Mouse (Mus musculus): Measurements from ENCODE around the gene Hps6. TPM values are rescaled to one million over a fixed set of nuclear protein-coding genes. Genes with fewer than 3 reads are reported as not detected.

The Hps6 gene
- total RNA-seq, 2 experiments from 2014 or later: 9.8 to 15.1 TPM

DNA sequence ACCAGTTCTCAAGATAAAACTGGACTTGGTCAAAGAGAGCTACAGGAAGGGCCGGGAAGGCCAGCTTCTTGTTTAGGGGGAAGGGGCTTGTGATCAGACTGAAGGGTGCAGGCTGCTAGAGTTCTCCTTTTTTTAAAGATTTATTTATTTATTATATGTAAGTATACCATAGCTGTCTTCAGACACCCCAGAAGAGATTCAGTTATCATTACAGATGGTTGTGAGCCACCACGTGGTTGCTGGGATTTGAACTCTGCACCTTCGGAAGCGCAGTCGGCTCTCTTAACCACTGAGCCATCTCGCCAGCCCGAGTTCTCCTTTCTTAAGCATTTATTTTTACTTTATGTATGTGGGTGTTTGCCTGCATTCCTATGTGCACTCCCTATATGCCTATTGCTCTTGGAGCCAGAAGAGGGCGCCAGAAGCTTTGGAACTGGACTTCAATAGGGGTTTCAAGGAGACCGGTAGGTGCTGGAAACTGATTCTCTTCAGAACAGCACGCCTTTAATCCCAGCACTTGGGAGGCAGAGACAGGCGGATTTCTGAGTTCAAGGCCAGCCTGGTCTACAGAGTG is 25.5 kb downstream of the Hps6 start:
- DNase-seq (ENCODE audit: low spot score in 2 of 2): no peak

DNA sequence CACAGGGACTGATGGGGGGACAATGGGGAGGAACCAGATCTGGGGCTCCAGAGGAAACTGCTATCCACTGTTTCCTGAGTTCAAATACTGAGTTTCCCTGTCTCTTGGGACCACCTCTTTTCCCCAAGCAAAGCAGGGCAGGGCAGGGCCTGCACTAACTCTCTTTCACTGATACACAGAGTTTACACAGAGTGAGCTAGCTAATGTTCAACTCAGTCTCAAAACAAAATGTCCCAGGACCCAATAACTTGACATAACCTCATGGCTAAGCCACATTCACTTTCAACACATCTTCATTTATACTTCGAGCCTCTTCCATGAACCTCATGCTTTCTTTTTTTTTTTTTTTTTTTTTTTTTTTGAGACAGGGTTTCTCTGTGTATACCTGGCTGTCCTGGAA is 26.3 kb downstream of the Hps6 start:
- no peak for DNase-seq (ENCODE audit: low spot score in 2 of 2)

DNA sequence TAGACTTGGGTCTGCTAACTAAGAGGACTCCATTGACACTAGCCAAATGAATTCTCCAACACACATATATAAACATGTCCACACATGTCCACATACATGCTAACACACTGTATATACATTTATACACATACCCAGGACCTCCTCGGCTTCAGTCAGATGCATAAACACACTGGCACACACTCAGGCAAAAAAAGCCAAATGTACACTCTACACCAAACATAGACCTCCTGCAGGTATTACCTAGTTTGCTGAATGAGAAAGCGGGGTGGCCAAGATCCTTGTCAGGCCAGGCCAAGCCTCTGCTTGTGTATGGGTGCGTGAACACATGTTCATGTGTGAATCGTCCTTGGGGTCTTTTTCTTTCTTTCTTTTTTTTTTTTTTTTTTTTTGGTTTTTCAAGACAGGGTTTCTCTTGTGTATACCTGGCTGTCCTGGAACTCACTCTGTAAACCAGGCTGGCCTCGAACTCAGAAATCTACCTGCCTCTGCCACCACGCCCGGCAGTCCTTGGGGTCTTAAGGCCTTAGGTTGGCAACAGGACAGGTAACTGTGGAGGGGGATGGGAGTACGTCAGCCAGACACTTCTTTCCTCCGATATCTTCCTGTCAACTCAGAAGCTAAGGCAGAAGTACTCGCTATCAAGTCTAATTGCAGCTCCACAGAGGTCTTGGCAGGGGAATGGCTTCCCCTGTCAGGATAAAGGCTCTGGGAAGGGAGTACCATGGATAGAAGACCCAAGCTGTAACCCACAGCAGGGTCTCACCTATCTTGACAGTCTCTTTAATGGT is 27.1 kb downstream of the Hps6 start:
- no peak for DNase-seq (ENCODE audit: low spot score in 2 of 2)

DNA sequence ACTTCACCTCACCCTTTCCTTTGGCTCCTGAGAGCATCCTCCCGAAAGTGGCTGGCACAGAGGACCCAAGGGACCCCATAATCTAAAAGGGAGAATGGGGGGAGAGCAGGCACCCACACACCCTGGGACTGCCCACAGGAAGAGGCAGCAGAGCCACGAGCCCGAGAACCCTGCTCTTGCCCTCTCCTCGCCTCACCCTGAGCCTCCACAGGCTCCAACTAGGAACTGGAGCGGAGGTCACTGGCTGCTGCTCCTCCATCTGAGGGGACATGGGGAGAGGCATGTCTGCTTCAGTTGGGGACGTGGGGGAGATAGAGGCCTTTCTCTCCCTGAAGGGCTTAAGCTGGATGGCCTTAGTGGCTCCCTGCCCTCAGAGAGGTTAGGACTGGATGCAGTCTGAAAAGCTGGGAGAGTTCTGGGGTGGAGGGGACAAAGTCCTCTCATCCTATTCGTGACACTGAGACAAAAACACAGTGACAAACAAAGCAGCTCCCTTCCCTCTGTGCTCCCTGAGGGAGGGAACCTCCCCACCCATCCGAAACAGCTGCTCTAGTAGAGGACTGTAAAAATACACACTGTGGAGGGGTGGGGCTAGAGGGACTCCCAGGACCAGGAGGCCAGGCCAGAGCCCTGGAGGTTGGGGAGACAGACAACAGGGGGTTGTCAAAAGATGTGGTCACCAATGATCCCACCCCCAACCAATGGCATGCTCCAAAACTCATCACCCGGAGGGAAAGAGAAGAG is 28.6 kb downstream of the Hps6 start:
- DNase-seq (ENCODE audit: low spot score in 2 of 2): no peak

DNA sequence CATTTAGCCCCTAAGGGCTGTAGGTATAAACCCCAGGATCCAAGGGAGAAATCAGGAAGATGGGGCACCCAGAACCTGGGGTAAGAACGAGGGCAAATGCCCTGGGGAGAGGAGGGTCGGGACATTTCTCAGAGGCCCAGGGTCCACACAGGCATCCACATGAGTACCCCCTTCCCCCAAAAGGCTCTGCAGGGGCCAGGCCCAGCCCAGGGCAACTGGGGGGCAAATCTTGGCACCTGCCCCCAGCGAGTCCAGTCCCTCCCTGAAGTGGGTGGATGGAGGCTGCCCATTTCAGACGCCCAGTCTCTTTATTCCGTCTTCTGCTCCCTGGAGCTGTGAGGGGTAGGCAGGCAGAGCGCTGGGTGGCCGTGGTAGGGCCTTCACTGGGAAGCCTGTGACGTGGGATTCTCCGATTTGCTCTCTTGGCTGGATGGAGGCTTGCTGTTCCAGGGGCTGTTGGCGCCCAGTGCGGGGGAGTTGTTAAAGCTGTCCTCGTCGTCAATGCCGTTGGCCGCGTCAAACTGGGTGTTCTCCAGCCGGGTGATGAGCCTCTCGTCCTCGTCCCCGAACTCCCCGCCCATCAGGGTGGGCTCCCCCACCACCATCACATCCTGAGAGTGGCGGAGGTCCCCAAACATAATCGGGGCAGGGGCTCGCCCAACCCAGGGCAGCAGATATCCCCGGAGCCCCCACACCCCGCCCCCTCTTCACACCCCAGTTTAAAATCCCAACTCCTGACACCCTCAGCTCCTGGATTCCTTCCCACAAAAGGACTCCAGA is 29.6 kb downstream of the Hps6 start:
- DNase-seq (ENCODE audit: low spot score in 2 of 2): no peak

DNA sequence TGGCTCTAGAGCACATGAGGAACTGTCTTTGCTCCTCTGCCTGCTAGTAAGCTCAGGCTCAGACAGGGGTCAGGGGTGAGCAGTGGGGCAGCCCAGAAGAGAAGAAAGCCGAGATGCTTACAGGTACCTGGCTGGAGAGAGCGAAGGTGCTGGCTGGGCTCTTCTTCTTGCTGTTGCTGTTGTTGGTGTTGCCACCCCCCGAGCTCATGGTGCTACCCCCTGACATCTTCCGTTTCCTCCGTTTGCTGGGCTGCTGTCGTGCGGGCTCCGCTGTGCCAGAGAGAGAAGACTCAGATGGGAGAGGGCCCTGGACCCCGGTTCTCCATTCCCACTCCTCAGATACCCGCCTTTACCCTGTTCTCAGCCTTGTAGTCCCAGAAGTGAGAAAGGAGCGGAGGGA is 30.6 kb downstream of the Hps6 start:
- no peak for DNase-seq (ENCODE audit: low spot score in 2 of 2)

DNA sequence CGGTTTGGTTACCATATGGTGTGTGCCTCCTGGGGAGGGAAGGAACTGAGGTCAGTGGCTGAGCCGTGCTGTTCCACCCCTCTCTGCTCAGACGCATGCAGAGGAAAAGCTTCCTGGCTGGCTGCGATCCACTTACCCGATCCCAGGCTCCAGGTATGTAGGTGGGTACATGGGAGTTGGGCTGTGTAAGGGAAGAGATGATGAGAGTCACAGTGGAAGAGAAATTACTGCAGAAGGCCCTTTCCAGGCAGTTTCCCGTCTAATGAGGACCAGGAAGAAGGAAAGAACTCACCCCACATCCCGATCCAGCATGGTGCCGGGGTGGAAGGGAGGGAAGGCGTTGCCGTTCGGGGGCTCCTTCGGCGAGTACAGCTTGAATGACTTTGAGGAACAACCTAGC is 32.7 kb downstream of the Hps6 start:
- no peak for DNase-seq (ENCODE audit: low spot score in 2 of 2)

DNA sequence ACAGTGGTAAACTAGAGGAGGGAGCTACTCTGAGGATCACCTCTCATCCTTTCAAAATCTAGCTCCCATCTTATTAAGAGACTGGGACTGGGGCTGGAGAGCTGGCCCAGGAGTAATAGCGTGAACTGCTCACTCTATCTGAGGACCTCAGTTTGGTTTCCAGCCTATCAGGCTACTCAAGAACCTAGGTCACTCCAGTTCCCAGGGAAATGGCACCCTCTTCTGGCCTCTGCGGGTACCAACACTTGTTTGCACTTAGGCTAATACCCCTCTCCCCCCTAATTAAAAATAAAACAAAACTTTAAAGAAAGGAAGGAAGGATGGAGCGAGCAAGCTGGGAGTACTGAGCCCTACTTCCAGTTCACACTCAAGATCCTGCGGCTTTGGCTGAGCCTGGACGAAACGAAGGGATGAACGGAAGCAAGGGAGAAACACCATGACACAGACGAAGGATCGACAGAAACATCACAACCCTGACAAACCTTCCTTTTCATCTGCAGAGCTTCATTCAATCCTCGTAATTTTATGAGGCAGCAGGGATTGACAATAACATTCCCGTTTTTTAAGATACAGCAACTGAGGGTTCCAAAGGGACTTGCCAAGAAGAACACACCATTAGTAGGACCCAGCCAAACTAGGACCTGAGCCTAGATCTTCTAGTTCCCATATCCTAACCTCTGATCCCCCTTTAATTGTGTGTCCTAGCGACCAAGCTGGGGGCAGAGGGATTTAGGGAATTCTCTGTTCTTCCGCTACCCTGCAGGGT is 33.4 kb downstream of the Hps6 start:
- no peak for DNase-seq (ENCODE audit: low spot score in 2 of 2)

DNA sequence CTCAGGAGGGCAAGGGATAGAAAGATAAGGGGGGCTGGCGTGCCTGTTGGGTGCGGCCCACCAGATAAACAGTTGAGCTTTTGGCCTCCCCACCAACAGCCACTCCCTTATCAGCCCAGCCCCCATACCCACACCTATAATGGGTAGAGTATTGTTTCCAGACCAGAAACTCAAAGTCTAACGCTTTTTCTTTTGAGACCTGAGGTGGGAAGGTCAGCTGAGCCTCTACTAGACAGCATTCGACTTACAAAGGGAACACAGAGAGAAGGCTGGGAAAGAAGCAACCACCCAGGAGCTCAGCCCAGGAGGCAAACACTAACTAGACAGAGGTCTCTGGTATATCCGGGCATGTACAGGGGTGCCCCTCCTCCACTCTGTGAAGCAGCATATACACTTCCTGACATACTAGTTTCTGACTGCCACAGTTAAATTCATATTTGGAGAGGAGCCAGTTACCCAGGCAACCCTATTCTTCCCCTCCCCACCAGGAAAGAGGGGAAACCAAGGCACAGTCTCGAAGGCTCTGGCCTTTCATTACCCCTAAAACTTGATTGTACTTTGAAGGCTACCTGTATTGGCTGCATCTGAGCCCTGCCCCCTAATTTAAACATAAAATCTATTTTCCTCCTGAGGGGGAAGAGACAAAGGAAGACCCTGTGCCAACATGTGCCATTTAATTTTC is 34.1 kb downstream of the Hps6 start:
- no peak for DNase-seq (ENCODE audit: low spot score in 2 of 2)

DNA sequence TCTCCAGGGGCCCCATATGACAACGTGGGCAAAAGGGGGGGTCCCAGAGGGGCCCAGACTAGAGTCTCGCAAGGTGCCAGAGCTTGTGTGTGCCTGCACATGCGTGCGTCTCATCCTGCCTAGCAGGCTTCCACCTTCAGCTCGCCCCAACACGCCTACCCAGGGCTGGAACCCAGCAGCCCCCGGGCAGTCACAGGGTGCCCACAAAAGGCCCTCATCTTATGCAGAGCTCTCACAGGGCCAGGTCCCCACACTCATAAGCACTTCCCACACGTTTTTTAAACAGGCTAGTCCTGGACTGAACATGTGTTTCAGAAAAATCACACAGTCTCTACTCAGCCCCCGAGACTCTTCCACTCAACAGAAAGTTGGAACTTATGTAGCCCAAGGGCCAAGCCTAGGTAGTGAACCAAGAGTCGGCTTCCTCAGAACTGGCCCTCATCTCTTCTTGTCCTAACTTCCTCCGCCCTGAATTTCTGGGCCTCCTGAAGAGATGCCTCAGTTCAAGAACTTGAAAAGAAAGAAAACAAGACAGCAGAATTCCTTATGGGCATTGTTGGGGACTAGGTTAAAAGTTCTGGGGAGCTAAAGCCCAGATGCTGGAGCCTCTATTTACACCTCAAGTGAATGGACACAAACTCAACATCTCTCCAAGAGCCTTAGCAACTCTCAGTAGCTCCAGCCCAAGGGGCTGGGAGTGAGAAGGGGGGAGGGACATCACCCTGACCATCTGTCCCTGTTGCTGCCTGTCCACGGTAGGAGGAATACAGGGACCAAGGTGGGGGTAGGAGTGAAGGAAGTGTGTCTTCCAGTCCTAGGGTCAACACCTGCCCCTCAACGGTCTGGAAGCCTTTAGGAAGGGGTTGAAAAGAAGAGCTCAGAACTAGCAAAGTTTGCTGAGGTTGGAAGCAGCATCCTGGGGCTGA is 34.9 kb downstream of the Hps6 start:
- DNase-seq (ENCODE audit: low spot score in 2 of 2): no peak

DNA sequence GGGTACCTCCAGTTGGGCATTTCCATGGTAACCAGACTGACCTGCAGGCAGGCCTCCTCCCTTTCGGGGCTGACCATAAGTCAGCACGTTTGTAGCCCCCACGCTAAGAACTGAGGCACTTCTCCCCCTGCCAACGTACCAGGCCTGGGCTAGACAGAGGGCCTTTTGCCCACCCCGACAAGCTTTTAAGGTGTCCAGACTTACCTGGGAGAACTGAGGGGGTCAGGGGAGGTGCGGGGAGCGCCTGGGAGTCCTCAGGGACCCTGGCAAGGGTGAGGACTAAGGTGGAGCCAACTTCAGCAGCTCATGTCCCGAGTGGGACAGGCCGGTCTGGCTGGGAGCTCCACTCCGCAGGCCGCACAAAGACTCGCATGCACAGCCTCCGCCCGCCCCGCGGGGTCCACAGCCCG is 35.5 kb downstream of the Hps6 start:
- DNase-seq (ENCODE audit: low spot score in 2 of 2): no peak

DNA sequence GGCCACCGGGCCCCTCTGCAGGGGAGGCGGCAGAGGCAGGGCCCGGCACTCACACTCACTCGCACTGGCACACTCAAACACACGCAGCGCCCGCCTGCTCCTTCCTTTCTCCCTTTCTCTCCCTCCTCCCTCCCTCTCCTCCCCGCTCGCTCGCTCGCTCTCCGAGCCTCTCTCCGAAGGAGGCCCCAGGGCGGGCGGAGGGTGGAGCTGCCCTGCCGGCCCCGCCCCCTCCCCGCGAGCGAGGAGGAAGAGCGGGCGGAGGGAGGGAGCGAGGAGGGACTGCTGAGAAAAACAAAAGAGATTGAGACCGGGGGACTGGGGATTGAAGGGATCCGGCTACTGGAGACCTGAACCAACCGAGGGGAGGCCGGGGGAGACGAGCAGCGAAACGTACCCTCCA is 36.2 kb downstream of the Hps6 start:
- peak; percentile 87 for DNase-seq (ENCODE audit: low spot score in 2 of 2)

DNA sequence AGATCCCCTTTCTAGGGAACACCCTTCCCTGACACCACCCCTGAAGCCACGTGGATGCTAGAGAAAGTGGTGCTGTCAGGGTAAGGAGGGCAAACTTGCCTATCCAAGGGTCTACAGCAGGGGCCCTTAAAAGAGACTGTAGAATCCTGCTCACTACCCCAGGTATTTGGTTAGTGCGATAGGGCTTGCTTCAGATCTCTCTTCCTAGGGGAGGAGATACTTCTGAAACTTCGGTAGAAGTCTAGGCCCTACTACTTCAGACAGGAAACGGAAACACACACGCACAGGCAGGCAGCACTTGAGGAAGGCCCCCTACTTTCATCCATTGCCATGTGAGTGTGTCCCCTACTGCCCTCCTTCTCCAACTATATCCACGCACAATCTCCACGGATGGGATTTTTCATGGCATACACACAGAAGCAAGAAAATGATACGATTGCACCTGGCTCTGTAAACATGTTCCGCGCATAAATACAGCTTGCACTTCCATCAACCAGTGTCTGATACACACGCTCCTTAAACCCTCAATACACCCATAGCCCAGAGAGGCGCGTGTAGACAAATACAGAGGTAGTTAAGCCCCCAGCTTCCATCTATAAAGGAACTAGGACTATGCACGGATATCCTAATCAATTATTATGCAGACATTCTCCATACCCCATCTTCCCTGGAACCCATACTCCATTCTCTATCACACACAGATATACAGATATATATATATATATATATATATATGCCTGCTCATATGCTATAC is 37.0 kb downstream of the Hps6 start:
- no peak for DNase-seq (ENCODE audit: low spot score in 2 of 2)

DNA sequence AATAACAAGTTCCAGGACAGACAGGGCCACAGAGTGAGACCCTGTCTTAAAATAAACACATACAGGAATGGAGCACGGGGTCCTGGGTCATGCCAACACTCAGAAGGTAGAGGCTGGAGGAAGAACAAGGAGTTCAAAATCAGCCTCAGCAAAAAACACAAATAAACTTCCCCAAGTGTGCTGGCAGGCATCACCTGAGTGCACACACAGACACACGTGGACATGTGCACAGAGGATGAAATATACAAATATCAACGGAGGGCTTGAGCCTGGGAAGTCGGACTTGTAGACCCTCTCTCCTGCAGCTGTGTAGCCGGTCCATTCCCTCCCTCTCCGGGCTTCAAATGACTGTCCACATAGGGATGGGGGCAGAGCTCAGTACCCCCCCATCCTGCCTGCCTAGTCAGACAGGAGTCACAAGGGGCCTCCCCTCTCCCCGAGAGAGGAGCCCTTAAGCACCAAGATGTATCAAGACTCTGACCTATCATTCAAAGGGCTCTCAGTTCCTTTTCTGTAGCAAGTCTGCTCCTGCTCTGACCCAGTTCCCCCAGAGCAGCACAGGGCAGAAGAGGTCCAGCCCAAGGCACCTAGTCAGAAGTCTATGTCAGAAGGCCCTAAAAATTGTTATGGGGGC is 38.1 kb downstream of the Hps6 start:
- DNase-seq (ENCODE audit: low spot score in 2 of 2): no peak

DNA sequence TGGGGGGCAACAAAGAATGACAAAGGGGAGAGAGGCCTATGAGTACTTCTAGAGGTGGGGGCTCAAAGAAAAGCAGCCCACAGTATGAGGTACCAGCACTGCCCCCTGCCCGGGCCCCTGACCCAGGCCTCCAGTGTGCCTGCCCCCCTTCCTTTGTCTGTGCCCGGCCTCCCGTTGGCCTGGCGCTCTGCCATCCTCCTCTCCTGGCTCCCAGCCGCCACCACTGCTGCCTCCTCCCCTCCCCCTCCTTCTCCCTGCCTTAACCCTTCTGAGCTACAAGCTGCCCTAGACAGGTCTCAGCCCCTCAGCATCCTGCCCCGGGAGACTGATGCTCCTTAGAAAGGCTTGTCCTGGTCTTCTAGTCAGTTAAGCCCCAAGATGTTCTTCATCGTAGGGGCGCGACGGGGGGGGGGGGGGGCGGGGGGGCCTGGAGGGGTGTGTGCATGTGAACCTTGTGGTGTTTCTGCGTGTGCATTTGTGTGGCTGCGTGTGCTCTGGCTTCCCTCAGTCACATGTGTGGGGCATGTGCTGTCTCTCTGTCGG is 38.7 kb downstream of the Hps6 start:
- peak; percentile 77 for DNase-seq (ENCODE audit: low spot score in 2 of 2)

DNA sequence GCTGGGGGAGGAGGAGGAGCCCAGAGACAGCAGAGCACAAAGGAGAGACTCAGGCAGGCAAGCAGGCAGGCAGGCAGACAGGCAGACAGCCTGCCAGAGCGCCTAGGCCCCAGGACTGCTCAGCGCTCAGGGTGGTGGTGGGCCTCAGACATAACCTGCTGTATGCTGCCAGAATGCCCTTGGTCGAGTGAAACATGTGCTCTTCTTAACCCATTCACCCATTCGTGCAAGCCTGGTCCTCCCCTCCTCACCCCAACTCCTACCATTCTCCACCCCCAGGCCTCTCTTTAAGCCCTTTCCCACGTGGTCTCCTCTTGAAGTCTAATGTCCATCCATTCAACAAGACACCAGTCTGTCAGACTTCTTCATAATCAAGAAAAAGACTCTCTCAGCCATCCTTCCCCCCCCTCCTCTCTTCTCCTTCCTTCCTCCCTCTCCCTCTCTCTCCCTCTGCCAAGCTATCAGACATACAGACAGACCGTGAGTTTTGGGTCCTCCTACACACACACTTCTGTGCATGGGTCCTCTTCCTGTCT is 39.2 kb downstream of the Hps6 start:
- DNase-seq (ENCODE audit: low spot score in 2 of 2): no peak

DNA sequence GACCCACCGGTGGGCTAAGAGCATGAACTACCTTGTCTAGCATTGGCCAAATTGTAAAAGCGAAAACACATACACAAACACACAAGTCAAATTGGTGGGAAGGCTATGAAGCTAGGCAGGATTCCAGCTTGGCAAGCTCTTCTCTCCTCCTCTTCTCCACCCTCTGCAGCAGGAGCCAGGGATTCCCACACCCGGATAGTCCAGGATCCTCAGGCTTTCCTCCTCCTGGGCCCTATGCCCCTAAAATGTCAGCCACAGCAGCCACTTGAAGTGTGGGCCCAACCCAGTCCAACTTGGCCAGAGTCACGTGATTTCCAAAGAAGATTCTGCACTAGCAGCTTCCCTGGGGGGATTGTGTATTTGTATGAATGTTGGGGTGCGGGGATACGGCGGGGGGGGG is 40.1 kb downstream of the Hps6 start:
- no peak for DNase-seq (ENCODE audit: low spot score in 2 of 2)

All from adrenal gland, adult 18-20 months (tissue).